Mouse (Mus musculus) heart, embryonic 10.5 days (tissue): ENCODE measurements around the gene Krtap17-1. TPM values are rescaled to one million over a fixed set of nuclear protein-coding genes. Genes with fewer than 3 reads are reported as not detected.

Experiments used
- polyA plus RNA-seq: library from polyadenylated mRNA; unstranded; fragments of >200 nt; fragmentation: Nextera tagmentation; extraction: Ambion mirVana; gene quantifications from 2 replicates; pipeline ENCODE4 v1.2.1, GENCODE M21; 2016

Krtap17-1 gene
- polyA plus RNA-seq, 1 experiment from 2014 or later: 0.30 TPM

Other genes starting within 250 kb of the Krtap17-1 start
- not detected in 2 replicates for gene Gm11595, start 221.1 kb downstream of the Krtap17-1 start, polyA plus RNA-seq
- gene Krtap4-8, start 213.3 kb downstream of the Krtap17-1 start, polyA plus RNA-seq: not detected in 2 replicates
- gene Krtap4-9, start 208.8 kb downstream of the Krtap17-1 start, polyA plus RNA-seq: not detected in 2 replicates
- gene Gm11596, start 200.5 kb downstream of the Krtap17-1 start, polyA plus RNA-seq: not detected in 2 replicates
- not detected in 2 replicates for gene Gm11569, start 195.1 kb downstream of the Krtap17-1 start, polyA plus RNA-seq
- not detected in 2 replicates for gene Gm11554, start 189.5 kb downstream of the Krtap17-1 start, polyA plus RNA-seq
- not detected in 2 replicates for gene Krtap4-13, start 184.1 kb downstream of the Krtap17-1 start, polyA plus RNA-seq
- gene Gm11564, start 178.3 kb downstream of the Krtap17-1 start, polyA plus RNA-seq: not detected in 2 replicates
- not detected in 2 replicates for gene 2300003K06Rik, start 155.9 kb downstream of the Krtap17-1 start, polyA plus RNA-seq
- not detected in 2 replicates for gene Krtap4-16, start 142.4 kb downstream of the Krtap17-1 start, polyA plus RNA-seq
- gene Gm11568, start 136.1 kb downstream of the Krtap17-1 start, polyA plus RNA-seq: not detected in 2 replicates
- not detected in 2 replicates for gene Gm11559, start 129.5 kb downstream of the Krtap17-1 start, polyA plus RNA-seq
- gene Krtap9-1, start 120.6 kb downstream of the Krtap17-1 start, polyA plus RNA-seq: not detected in 2 replicates
- gene Gm11567, start 114.8 kb downstream of the Krtap17-1 start, polyA plus RNA-seq: not detected in 2 replicates
- gene Krtap31-1, start 86.1 kb downstream of the Krtap17-1 start, polyA plus RNA-seq: not detected in 2 replicates
- not detected in 2 replicates for gene Gm11565, start 79.2 kb downstream of the Krtap17-1 start, polyA plus RNA-seq
- not detected in 2 replicates for gene Krtap31-2, start 57.7 kb downstream of the Krtap17-1 start, polyA plus RNA-seq
- gene Krtap9-5, start 45.5 kb downstream of the Krtap17-1 start, polyA plus RNA-seq: not detected in 2 replicates
- gene Krtap29-1, start 14.9 kb downstream of the Krtap17-1 start, polyA plus RNA-seq: not detected in 2 replicates
- gene Krtap16-1, start 7.4 kb downstream of the Krtap17-1 start, polyA plus RNA-seq: not detected in 2 replicates
- not detected in 2 replicates for gene Krt33a, start 22.2 kb upstream of the Krtap17-1 start, polyA plus RNA-seq
- gene Krt33b, start 35.9 kb upstream of the Krtap17-1 start, polyA plus RNA-seq: not detected in 2 replicates
- not detected in 2 replicates for gene Krt34, start 47.6 kb upstream of the Krtap17-1 start, polyA plus RNA-seq
- gene Krt31, start 56.6 kb upstream of the Krtap17-1 start, polyA plus RNA-seq: not detected in 2 replicates
- gene Krt32, start 94.2 kb upstream of the Krtap17-1 start, polyA plus RNA-seq: not detected in 2 replicates
- not detected in 2 replicates for gene Krt35, start 102.2 kb upstream of the Krtap17-1 start, polyA plus RNA-seq
- gene Krt36, start 111.6 kb upstream of the Krtap17-1 start, polyA plus RNA-seq: 0.08 TPM in 1 of 2 replicates, not detected in the other
- 0.10 TPM in 1 of 2 replicates, not detected in the other for gene Krt13, start 127.6 kb upstream of the Krtap17-1 start, polyA plus RNA-seq
- 0.11 and 1.5 TPM in 2 replicates for gene Krt15, start 141.9 kb upstream of the Krtap17-1 start, polyA plus RNA-seq
- gene Krt19, start 154.7 kb upstream of the Krtap17-1 start, polyA plus RNA-seq: 76.3 and 86.1 TPM in 2 replicates
- not detected in 2 replicates for gene Krt9, start 199.3 kb upstream of the Krtap17-1 start, polyA plus RNA-seq
- 0.70 and 1.5 TPM in 2 replicates for gene Krt14, start 213.6 kb upstream of the Krtap17-1 start, polyA plus RNA-seq